Mouse (Mus musculus) ES-E14 (cell line): ENCODE data around the gene Ppp6r2. TPM values are rescaled to one million over a fixed set of nuclear protein-coding genes. Genes with fewer than 3 reads are reported as not detected.

ENCODE experiments used
- DNase-seq: peaks from one replicate; pipeline ENCODE4 v3.0.0-alpha.2; 2013; ENCODE audit warnings: low read depth, low spot score
- H3K27ac ChIP-seq: 2 replicates; pipeline ENCODE4 v1.5.1; 2012; ENCODE audit warnings: low read depth, mild to moderate bottlenecking, low read length, moderate library complexity, mixed read lengths; ENCODE audit not compliant: poor library complexity, insufficient read depth, severe bottlenecking
- H3K36me3 ChIP-seq: 2 replicates; pipeline ENCODE4 v1.6.1; 2012; ENCODE audit warnings: mild to moderate bottlenecking, low read length, moderate library complexity, mixed read lengths; ENCODE audit not compliant: control insufficient read depth, poor library complexity, insufficient read depth, severe bottlenecking
- H3K4me1 ChIP-seq, 2 experiments: fragments of 150-350 bp in 1 of 2; sonication (generic) in 1 of 2; 2 replicates each; pipeline ENCODE4 v1.6.1; 2012; ENCODE audit warnings: low read length in 2 of 2, mild to moderate bottlenecking in 1 of 2, mixed read lengths in 1 of 2; ENCODE audit not compliant: control insufficient read depth in 2 of 2, insufficient read depth in 2 of 2, poor library complexity in 1 of 2
- H3K4me3 ChIP-seq, 2 experiments: fragments of 150-350 bp in 1 of 2; sonication (generic) in 1 of 2; 2 replicates each; pipeline ENCODE4 v1.5.1; 2012; ENCODE audit warnings: low read length in 2 of 2, low read depth in 1 of 2, mild to moderate bottlenecking in 1 of 2, mixed read lengths in 1 of 2; ENCODE audit not compliant: insufficient read depth in 1 of 2, poor library complexity in 1 of 2, severe bottlenecking in 1 of 2
- H3K9ac ChIP-seq: 2 replicates; pipeline ENCODE4 v1.6.1; 2012; ENCODE audit warnings: low read depth, mild to moderate bottlenecking, low read length, mixed read lengths; ENCODE audit not compliant: poor library complexity, insufficient read depth, severe bottlenecking
- H3K9me3 ChIP-seq: fragments of 150-350 bp; sonication (generic); 2 replicates; pipeline ENCODE4 v1.6.1; 2012; ENCODE audit warnings: low read depth, mild to moderate bottlenecking, low read length; ENCODE audit not compliant: control insufficient read depth, insufficient read depth
- CHD2 ChIP-seq: IDR thresholded peaks from 2 replicates; pipeline ENCODE4 v1.6.1; 2014; ENCODE audit warnings: mild to moderate bottlenecking, low read depth, low read length, inconsistent platforms
- HCFC1 ChIP-seq: IDR thresholded peaks from 2 replicates; pipeline ENCODE4 v1.6.1; 2012; ENCODE audit warnings: low read length, inconsistent platforms, borderline replicate concordance; ENCODE audit not compliant: insufficient read depth
- MAFK ChIP-seq: IDR thresholded peaks from 2 replicates; pipeline ENCODE4 v1.6.1; 2014; ENCODE audit warnings: mild to moderate bottlenecking, low read depth, low read length, inconsistent platforms; ENCODE audit not compliant: insufficient read depth
- ZC3H11A ChIP-seq: IDR thresholded peaks from 2 replicates; pipeline ENCODE4 v1.6.1; 2012; ENCODE audit warnings: low read depth, mild to moderate bottlenecking, inconsistent platforms, low read length, borderline replicate concordance
- ZNF384 ChIP-seq: IDR thresholded peaks from 2 replicates; pipeline ENCODE4 v1.6.1; 2012; ENCODE audit warnings: low read depth, low read length, inconsistent platforms
- in situ Hi-C, 2 experiments: fragments of 600-800 bp; cut with MboI; formaldehyde crosslinking; loops; one replicate each; pipeline ENCODE4 v1.15.1; 2025; ENCODE audit warnings: low sequenced_read_pairs in 2 of 2, inconsistent platforms in 1 of 2; ENCODE audit not compliant: unreplicated experiment in 2 of 2
- total RNA-seq: library from RNA; depleted of rRNA; stranded (reverse); fragments of 300-350 nt; gene quantifications from 2 replicates; pipeline ENCODE4 v1.2.3, GENCODE M21; 2012

Ppp6r2 gene
- total RNA-seq, 1 experiment = 8.6 TPM

DNA sequence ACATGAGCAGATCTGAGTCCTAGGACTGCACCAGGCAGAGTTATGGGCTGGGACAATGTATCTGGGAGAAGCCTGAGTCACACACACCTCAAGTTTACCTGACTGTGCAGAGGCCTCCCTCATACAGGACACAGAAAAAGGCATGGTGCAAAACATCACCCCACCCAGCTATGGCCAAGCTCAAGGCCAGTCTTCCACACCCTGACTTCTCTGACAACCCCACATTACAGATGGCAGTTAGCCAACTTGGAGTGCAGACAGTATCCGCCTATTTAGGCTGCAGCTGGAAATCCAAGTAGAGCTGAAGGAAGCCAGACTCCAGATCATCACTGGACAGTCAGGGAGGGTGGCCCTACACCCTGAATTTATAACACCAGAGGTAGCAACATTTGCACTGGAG, 85.1 kb downstream of the Ppp6r2 start:
- H3K9me3 ChIP-seq = no peaks in the 10 kb centered on the region
- in situ Hi-C loops = no loop called here
- no peak for DNase-seq
- TF ChIP-seq MAFK (no peak), ZC3H11A (no peak), ZNF384 (no peak), HCFC1 (no peak), CHD2 (no peak)
- peaks cover 55% of the 10 kb centered on the region for H3K36me3 ChIP-seq
- H3K27ac ChIP-seq = no peak overlapping the region
- H3K4me3 ChIP-seq = no peak overlapping the region
- no peaks in the 10 kb centered on the region for H3K4me1 ChIP-seq
- no peak overlapping the region for H3K9ac ChIP-seq

DNA sequence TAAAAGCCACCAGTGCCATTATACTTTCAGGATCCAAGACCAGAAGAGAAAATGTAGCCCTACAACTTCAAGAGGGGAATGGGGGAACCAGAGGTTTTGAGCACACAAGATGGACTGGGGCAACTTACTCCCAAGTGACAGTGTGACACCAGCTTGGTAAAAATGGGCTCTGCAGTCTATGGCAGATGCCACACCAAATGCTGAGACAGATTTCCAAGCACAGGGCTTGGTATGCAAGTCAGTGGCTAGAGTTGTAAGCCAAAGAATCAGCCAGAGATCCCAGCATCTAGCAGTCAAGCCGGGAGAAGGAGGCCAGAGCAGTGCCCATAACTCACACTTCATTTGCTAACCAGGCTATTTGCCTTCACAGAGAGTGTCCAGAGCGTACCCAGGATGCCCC, 86.3 kb downstream of the Ppp6r2 start:
- Histone ChIP-seq H3K9me3 (no peaks in the 10 kb centered on the region), H3K27ac (no peak overlapping the region), H3K36me3 (peaks cover 62% of the 10 kb centered on the region), H3K9ac (no peak overlapping the region), H3K4me1 (no peaks in the 10 kb centered on the region), H3K4me3 (no peak overlapping the region)
- DNase-seq = no peak
- TF ChIP-seq ZC3H11A (no peak), MAFK (no peak)
- in situ Hi-C loops = no loop called here

GRCm38 (mm10) chr15:89300180-89300579, 88.8 kb downstream of the Ppp6r2 start:
- TF ChIP-seq CHD2 (no peak), ZC3H11A (no peak), HCFC1 (no peak), MAFK (no peak), ZNF384 (no peak)
- H3K9ac ChIP-seq = no peak overlapping the region
- no peaks in the 10 kb centered on the region for H3K4me1 ChIP-seq
- peaks cover 60% of the 10 kb centered on the region for H3K36me3 ChIP-seq
- H3K27ac ChIP-seq = no peak overlapping the region
- DNase-seq = no peak
- H3K4me3 ChIP-seq = no peak overlapping the region
- in situ Hi-C loops = no loop called here
- no peaks in the 10 kb centered on the region for H3K9me3 ChIP-seq

- Histone ChIP-seq H3K4me1 (no peaks in the 10 kb centered on the region), H3K27ac (no peak overlapping the region), H3K4me3 (no peak overlapping the region), H3K9me3 (no peaks in the 10 kb centered on the region), H3K36me3 (peaks cover 60% of the 10 kb centered on the region), H3K9ac (no peak overlapping the region)
- no peak for DNase-seq
- in situ Hi-C loops = no loop called here
- TF ChIP-seq MAFK (no peak), HCFC1 (no peak), CHD2 (no peak), ZNF384 (no peak)
Observed at GRCm38 (mm10) chr15:89300600-89300999, 89.2 kb downstream of the Ppp6r2 start.

DNA sequence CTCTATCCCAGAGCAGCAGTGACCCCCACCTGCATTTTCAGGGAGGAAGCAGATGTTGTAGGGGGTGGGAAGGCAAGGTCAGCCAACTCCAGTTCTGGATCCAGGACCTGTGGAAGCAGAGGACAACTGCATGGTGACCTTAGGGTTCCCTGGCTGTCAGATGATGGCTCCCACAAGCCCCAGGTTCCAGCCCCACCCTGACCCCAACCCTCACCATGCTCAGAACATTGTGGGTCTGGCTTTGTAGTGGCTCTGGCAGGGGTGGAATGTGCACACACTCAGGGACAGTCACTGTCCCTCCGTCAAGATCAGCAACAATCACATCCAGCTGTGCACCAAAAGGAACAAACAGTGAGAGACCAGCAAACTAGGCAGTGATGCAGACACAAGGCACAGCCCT, 94.6 kb downstream of the Ppp6r2 start:
- no peak overlapping the region for H3K27ac ChIP-seq

More for the DNA sequence above, 94.6 kb downstream of the Ppp6r2 start:
- Histone ChIP-seq H3K9ac (no peak overlapping the region; the same call in 1 of the 2 replicates), H3K36me3 (peaks cover 46% of the 10 kb centered on the region), H3K9me3 (no peaks in the 10 kb centered on the region), H3K4me1 (no peaks in the 10 kb centered on the region), H3K4me3 (no peak overlapping the region)
- DNase-seq = no peak
- no peak for TF ChIP-seq ZNF384
- no peak for TF ChIP-seq ZC3H11A
- no peak for TF ChIP-seq MAFK
- no peak for TF ChIP-seq HCFC1
- no peak for TF ChIP-seq CHD2
- in situ Hi-C loops = no loop called here
